Mouse (Mus musculus) embryo, embryonic 10.5 days (tissue): ENCODE measurements around the gene Gm49321.

Source experiments
- DNase-seq: peaks from one replicate; pipeline ENCODE4 v3.0.0-alpha.2; 2015; ENCODE audit warnings: low spot score

The Gm49321 gene

GRCm38 (mm10) chr12:73949318-73950058 lies 12.0 kb downstream of the Gm49321 start:
- peak; percentile 58 for DNase-seq

GRCm38 (mm10) chr12:73952879-73953278 lies 15.4 kb downstream of the Gm49321 start:
- peak; percentile 71 for DNase-seq

- peak; percentile 23 for DNase-seq
Measured at GRCm38 (mm10) chr12:73953420-73954186, 16.1 kb downstream of the Gm49321 start.

- DNase-seq, result no peak
Measured at GRCm38 (mm10) chr12:73954785-73955184, 17.3 kb downstream of the Gm49321 start.

GRCm38 (mm10) chr12:73957676-73958075 lies 20.2 kb downstream of the Gm49321 start:
- DNase-seq, result no peak

GRCm38 (mm10) chr12:73958830-73959229 lies 21.4 kb downstream of the Gm49321 start:
- no peak for DNase-seq

GRCm38 (mm10) chr12:73964291-73965281 lies 27.1 kb downstream of the Gm49321 start, which contains the start of gene Snapc1:
Gene Snapc1 (plus strand): TSS chr12:73964481.
- peak; percentile 99 for DNase-seq

- DNase-seq, result no peak
Measured at GRCm38 (mm10) chr12:73969142-73969541, 31.7 kb downstream of the Gm49321 start.

GRCm38 (mm10) chr12:73974584-73974983 lies 37.1 kb downstream of the Gm49321 start:
- no peak for DNase-seq

GRCm38 (mm10) chr12:73978144-73978543 lies 40.7 kb downstream of the Gm49321 start:
- no peak for DNase-seq

GRCm38 (mm10) chr12:73979667-73980066 lies 42.2 kb downstream of the Gm49321 start:
- no peak for DNase-seq

- no peak for DNase-seq
Measured at GRCm38 (mm10) chr12:73982533-73982932, 45.1 kb downstream of the Gm49321 start.

- no peak for DNase-seq
Measured at GRCm38 (mm10) chr12:73986299-73986698, 48.8 kb downstream of the Gm49321 start.

- no peak for DNase-seq
Measured at GRCm38 (mm10) chr12:73988393-73989008, 51.0 kb downstream of the Gm49321 start.

- DNase-seq, result peak; percentile 37
Measured at GRCm38 (mm10) chr12:73989594-73989993, 52.1 kb downstream of the Gm49321 start.

- peak; percentile 8 for DNase-seq
Measured at GRCm38 (mm10) chr12:73996906-73997296, 59.4 kb downstream of the Gm49321 start.

- peak; percentile 27 for DNase-seq
Measured at GRCm38 (mm10) chr12:73997297-73998127, 60.1 kb downstream of the Gm49321 start, which contains the start of gene Syt16. Gene Syt16 (plus strand): TSS chr12:73997661.

GRCm38 (mm10) chr12:73998128-73998456 lies 60.6 kb downstream of the Gm49321 start:
- DNase-seq, result no peak

- no peak for DNase-seq
Measured at GRCm38 (mm10) chr12:74002449-74002848, 65.0 kb downstream of the Gm49321 start.

GRCm38 (mm10) chr12:74009448-74009911 lies 72.0 kb downstream of the Gm49321 start:
- DNase-seq, result peak; percentile 78
